Mouse (Mus musculus) 3T3-L1 (cell line): ENCODE data around the gene Fbxo41.

ENCODE experiments used
- DNase-seq: peaks from one replicate; pipeline ENCODE4 v3.0.0-alpha.2; 2015; ENCODE audit warnings: low read depth, low spot score

Fbxo41 gene

DNA sequence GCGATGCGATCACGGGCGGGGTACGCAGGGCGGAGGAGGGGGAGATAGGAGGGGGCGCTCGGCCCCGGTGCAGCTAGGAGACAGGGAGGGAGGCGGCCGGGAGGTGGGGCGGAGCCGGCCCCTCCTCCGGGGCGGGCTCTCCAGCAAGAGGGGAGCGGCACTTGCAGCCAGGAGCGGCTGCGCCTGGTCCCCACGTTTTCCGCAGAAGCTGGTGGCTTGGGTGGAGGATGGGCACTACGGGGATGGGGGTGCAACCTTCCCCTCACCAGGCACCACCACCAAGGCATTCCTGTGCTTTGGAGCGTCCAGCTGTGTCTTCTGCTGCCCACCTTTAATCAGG lies at the start of gene Fbxo41:
TSS of gene Fbxo41 (minus strand) at position 84 of the 340 bp plus-strand sequence.
- no peak for DNase-seq

GRCm38 (mm10) chr6:85547642-85548041 lies 44.8 kb upstream of the Fbxo41 start:
- DNase-seq: no peak

- DNase-seq: no peak
These were observed 41.6 kb upstream of the Fbxo41 start for GRCm38 (mm10) chr6:85544251-85544881.

DNA sequence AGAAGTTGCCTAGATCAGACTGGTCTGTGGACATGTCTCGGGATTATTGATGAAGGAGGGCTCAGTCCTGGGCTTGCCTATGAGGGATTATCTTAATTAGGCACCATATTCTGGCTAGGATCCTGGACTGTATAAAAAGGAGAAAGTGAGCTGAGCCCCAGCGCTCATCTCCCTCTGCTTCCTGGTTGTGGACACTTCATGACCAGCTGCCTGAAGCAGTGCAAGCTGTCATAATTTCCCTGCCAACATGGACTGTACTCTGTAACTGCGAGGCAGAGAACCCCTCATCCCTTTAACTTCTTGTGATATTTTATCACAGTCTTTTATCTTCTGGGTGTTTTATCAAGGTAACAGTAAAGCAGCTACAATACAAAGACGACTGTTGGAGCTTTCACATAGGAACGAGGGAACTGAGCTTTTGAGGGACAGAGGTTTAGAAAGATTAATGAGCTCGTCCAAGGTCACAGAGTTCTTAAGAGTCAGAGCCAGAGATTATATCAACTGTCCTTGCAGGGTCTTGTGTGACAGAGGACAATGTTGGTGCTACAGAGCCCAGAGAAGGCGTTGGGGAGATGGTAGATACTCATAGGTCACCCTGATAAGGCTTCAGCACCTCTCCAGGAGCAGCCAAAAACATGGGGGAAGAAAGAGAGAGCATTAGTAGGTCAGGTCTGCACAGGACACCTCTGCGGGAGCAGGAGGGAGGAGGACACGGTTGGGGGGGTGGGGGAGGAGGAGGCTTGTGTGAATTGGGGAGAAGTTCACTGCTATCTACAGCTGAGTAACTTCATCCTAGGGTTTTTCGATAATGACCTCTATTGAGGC lies 40.8 kb upstream of the Fbxo41 start:
- no peak for DNase-seq

DNA sequence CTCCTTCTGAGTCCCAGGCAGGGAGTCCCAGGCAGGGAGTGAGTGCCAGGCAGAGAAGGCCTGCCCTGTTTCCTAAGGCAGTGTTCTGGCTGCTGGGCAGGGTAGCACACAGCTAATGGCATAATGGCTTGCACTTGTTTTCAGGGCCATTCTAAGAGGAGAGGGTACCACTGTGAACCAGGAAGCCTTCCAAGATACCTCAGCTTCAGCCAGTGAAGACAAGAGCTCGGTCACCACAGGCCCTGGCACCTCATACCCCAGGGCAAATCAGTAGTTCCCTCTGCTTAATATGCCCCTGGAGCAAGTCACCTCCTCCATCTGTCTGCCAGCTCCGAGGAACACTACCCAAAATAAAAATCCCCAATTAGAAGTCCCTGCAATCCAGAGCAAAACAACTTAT lies 20.0 kb upstream of the Fbxo41 start:
- DNase-seq: no peak

- DNase-seq: no peak
These were observed 19.2 kb upstream of the Fbxo41 start for GRCm38 (mm10) chr6:85522026-85522425.

DNA sequence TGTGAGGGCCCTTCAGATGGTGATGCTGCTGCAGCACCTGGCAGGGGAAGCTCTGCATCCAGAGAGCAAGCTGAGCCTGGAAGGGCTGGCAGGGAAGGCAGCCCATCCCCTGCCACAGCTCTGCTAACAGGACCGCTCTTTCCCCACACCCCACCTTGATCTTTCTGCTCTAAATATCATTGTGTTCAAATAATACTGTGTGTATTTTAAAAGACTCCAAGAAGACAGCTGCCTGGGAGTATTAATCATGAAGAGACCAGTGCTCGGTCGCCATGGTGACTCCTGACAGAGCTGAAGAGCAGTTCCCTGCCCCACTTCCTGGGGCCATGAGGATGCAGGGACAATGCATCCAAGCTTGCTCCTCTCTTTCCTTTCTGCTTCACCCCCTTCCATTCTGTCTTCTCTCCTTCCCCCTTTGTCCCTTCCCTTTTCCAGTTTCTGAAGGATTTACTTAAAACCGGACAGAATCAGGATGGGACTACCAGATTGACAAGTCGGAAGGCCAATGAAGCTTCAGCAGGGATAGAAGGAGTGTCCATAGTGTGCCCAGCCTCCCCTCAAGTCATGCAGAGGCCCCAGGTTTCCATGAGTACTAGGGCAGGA lies 15.4 kb upstream of the Fbxo41 start:
- DNase-seq: peak; percentile 64

GRCm38 (mm10) chr6:85515941-85516340 lies 13.1 kb upstream of the Fbxo41 start:
- DNase-seq: peak; percentile 13

DNA sequence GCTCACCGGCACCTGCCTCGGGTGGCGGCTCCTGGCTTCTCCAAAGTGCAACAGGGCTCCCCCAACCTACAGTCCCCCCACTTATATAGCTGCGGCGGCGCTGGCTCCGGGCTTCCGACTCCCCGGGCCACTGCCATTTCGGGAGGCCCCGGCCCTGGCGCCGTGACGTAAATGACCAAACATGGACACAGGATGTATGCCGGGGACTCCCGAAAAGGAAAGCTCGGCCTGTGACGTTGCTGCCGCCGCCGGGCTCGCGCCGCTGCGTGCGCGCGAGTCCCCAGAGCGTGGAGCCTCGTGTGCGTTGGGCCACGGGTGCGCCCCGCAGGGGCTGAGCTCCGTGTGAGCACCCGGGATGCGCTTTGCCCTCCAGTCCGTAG lies 10.7 kb upstream of the Fbxo41 start, which contains the start of gene Egr4:
TSS of gene Egr4 (minus strand) at position 59 of the 380 bp plus-strand sequence.
- DNase-seq: no peak

DNA sequence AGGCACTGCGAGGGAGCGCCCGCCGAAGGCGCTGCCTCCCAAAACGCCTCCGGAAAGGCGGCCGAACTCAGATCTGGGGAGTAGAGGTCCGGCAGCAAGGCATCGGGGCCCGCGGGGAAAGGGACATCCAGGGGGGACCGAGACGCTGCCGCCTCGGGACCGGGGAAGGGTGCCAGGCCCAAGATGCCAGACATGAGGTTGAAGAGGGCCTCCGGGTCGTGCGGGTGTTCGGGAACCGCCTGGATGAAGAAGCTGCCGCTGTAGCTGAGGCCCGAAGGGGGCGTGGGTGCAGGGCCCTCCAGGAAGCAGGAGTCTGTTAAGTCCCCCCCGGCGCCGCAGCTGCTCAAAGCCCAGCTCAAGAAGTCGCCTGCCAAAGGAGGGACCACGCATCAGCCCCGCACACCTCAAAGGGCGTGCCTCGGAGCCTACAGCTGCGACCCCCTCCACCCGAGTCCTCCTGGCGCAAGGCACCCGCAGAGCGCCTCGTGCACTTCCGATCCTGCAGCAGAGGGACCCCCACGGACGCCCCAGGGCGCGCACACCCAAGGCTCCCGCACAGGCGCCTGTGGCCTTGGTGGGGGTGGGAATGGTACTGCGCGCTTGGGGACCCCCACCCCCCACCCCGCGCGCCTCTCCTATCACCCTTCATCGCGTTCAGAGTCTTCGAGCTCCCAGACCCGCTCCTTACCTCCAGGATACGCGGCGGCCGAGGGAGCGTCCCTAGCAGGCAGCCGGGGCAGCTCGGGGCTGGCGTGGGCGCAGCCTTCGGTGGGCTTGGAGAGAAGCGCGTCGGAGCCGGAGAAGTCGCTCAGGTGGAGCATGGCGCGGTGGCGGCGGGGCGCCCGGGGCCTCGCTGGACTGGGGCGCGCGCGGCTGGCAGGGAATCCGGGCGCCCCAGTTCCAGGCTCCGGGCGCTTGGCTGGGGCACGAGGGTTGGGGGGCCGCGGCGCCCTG lies 10.1 kb upstream of the Fbxo41 start:
- no peak for DNase-seq

- DNase-seq: no peak
These were observed 9.3 kb upstream of the Fbxo41 start for GRCm38 (mm10) chr6:85512056-85512440.

- no peak for DNase-seq
These were observed 8.7 kb upstream of the Fbxo41 start for GRCm38 (mm10) chr6:85511286-85512055.

GRCm38 (mm10) chr6:85510476-85510875 lies 7.7 kb upstream of the Fbxo41 start:
- peak; percentile 46 for DNase-seq

DNA sequence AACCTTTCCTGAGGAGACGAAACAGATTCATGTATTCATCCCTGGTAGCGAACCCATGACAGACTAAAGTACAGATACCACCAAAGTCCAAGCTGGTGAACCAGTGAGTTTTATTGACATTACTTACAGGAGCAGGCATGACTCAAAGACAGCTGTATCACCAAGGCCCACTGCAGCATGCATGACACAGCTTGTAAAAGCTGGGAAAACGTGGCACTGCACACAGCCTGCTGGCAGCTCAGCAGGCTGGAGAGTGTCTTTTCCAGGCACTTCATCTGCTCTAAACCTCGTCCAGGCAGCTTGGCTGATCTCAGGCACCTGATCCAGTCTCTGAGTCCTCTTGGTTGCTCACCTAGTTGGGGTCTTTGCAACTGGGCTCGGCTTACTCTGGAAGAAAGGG lies 5.8 kb upstream of the Fbxo41 start:
- DNase-seq: peak; percentile 17

DNA sequence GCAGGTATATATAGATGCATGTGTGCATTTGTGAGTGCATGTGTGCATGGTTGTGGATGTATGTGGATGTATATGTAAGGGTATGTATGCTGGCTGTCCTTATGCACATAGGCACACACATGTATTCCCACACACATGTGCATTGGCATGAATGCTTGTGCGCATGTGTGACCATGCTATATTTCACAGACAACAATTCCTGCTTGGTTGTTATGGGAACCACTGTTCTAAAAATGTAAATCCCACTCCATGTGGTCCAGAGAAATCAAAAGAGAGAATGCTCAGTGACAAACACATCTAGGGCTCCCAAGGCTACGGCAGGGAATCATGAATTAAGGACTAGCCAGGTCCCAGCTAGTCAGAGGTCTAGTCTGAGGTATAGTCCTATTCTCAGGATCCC lies 2.1 kb upstream of the Fbxo41 start:
- no peak for DNase-seq

- no peak for DNase-seq
These were observed 487 bp downstream of the Fbxo41 start for GRCm38 (mm10) chr6:85502103-85502910.

- DNase-seq: no peak
These were observed 1.2 kb downstream of the Fbxo41 start for GRCm38 (mm10) chr6:85501571-85502102.

DNA sequence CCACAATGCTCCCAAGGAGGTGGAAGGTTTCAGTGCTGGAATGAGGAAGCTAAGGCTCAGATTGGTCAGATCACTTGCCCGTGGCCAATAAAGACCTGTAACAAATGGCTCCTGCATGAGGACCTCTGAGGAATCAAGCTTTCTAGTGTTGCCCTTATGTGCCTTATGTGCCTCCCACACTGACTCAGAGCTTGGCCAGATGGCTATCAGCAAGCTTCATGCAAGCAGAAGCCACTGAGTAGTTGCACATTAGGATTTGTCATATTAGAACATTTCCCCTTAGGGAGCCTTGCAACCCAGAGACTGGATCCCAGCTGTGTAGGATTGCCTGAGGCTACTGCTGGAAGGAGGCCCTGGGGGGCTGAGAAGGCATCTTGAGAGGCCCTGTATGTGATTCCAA lies 2.4 kb downstream of the Fbxo41 start:
- no peak for DNase-seq

GRCm38 (mm10) chr6:85498147-85498546 lies 4.6 kb downstream of the Fbxo41 start:
- peak; percentile 44 for DNase-seq

- no peak for DNase-seq
These were observed 5.8 kb downstream of the Fbxo41 start for GRCm38 (mm10) chr6:85496976-85497375.
